Mouse (Mus musculus) CD4-positive, CD25-positive, alpha-beta regulatory T cell, adult 4 months (primary cell): ENCODE measurements around the gene Kalrn. TPM values are rescaled to one million over a fixed set of nuclear protein-coding genes. Genes with fewer than 3 reads are reported as not detected.
"Not testable (repeated sequence)": the region's sequence is repeated elsewhere in the genome, so short reads cannot be mapped to it uniquely, and the experiment has no call there.

Experiments
- ATAC-seq: one replicate; pipeline ENCODE4 v1.8.0; 2017
- polyA plus RNA-seq, 2 experiments: library from polyadenylated mRNA; unstranded; fragments of 100-300 nt; shearing (Covaris generic); gene quantifications; one replicate each; pipeline ENCODE4 v1.2.1; 2017

Gene Kalrn
- polyA plus RNA-seq, 2 experiments from 2014 or later, result 0.42 TPM; not detected in 1

DNA sequence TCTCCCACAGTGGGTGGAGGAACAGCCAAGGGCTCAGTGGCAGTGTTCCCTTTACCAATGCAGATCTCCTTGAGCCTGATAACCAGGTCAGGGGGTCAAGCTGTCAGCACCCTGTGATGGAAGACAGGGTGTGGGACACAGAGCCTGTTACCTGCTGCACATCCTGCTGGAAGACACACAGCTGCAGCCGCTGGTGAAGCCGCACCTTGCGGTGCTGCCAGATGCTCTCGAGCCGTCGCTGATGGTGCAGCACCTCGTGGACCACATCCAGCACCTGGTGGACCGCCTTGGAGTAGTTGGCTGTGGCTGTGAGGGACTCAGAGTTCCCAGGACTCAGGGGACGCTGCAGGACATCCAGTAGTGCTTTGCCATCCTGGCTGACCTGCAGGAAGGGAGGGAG is 265.9 kb downstream of the Kalrn start:
- no peak for ATAC-seq

DNA sequence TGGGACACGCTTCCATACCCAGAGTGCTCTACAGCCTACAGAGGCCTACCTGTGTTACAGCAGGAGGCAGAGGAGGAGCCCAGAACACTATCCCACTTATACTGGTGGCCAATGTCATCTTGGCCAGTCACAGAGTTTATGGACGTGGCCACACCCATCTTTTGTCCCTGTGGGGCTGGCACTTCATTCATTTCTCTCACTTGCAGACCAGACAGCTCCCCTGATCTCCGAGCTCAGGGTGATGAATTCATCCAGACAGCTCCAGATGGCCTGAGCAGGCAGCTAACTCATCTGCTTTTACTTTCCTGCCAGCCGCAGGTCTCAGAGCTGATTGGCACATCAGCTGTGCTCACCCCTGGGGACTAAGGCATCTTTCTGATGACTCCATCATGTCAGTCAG is 267.7 kb downstream of the Kalrn start:
- no peak for ATAC-seq

DNA sequence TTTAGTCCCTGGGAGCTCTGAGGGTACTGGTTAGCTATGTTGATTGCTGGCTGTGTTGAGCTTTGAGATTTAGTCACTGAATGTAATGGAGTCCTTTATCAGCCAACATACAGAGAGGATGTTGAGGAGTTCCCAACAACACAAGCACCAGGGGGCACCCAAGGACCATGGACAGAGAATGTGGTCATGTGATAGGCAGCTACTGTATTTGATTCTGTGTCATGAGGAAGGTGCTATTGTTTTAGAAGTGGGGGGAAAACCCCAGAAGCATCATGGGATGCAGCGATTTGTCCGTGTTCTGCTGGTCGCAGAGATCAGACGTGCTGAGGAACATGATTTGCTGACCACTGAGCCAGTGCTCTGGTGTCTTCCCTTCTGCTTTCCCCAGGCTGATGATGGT is 269.5 kb downstream of the Kalrn start:
- not testable (repeated sequence) for ATAC-seq

DNA sequence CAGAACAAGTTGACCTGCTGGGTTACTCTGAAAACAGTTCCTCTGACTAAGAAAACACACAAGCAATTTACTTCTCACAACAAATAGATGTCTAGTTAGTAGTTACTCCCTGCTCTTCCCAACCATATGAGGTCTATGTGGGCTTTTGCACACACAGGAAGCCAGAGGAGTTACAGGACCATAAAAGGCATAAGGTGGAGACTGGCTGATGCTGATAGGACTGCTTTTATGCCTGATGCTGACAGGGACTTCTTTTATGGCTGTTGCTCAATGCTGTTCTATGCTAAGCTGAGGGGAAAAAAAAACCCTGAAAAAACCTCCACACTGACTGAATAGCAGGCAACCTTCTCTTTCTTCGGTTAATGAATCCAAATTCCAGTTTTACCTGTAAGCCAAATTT is 270.8 kb downstream of the Kalrn start:
- no peak for ATAC-seq

DNA sequence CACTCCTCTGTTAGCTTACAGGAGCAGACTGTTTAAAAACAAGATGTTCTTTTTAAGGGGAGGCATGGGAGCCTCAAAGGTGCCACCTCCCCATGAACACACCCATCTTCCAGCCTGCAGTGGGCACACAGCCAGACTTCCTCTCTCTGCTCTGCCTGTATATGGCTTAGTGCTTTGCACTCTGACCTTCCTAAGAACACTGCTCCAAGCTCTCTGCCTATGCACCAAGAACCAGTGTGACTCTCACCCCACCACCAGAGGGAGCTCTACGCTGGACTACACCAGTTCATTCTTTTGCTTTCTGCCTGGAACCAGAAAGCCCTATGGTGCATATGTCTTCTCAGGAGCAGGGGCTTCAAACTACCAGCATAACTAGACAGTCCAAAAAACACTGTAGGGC is 271.3 kb downstream of the Kalrn start:
- ATAC-seq, result no peak

DNA sequence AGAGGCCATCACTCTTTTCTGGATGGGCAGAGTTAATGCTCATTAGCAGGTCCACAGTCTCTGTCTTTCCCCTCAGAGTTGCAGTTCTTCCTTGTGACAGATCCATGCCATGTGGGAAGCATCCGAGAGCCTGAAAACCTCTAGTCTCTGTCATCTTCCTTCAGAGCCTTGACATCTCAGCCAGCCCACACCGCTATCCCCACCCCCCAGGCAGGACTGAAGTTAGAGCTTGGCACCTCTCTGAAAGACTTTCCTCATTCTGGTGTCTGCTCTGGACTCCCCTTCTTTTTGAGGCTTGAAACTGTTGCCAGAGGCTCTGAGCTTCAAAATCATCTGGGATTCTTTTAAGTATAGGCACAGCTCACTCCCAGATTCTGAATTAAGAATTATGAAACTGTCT is 274.1 kb downstream of the Kalrn start:
- no peak for ATAC-seq

DNA sequence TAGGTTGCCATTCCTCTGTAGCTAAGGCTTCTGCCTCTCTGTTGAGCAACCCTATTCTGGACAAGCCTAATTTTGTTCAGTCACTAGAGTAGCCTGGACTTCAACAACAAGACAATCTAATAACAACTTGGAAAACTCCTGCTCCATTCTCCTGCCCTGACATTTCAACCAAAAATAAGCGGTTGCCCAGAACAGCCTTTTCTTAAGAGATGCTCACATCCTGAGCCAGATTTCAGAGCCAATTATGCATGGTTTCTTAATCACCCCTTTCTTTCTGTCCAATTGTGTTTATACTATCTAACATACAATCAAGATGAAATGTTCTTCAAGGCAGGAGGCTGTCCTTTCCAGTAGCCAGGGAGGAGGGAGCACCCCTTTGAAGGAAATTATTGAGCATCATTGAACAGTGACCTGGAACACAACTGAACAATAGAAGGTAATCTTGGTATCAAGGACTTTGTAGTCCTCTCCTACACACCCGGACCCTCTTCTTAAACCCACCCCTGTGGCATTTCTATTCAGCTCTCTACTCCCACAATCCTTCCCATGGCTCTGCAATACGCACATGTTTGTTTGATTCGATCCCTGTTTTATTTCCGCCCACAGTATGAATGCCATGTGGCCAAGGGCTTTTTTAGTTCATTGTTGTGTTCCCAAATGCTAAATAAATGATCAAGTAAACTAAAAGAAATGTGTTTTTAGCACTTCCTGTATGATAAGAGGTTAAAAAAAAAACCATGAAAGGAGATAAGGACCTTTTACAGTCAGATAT is 275.2 kb downstream of the Kalrn start:
- no peak for ATAC-seq

DNA sequence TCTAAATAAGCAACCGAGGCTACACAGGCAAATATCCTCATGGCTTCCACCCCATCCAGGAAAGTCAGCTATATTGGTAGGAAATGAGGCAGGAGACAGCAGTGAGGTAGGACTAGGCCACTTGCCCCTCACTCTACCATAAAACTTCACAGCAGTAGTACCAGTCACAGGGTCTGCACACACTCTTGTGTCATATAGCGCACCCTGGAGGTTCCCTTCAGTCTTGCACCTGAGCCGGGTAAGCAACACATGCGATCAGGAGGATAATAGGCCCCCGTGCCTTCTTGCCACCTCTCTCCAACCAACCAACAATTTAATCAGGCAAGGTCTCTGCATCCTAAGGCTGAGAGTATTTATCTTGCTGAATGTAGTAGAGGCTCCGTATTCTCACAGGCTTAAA is 278.8 kb downstream of the Kalrn start:
- no peak for ATAC-seq

DNA sequence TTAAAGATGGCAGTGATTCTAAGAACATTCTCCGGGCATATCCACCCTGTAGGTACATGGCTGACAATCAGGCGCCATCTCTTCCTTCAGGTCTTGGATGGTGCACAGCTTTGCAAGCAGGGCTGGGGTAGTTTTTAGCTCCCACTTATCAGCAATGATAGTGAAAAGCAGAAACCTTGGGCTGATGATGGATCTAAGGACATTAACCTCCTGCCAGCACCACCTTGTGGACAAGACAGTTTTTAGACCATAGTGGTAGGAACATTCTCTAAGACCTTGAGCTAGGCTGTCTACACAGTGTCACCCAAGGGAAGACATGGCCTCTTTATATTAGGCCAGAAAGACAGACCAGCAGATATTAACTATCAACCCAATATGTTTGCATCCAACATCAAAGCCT is 279.7 kb downstream of the Kalrn start:
- no peak for ATAC-seq

DNA sequence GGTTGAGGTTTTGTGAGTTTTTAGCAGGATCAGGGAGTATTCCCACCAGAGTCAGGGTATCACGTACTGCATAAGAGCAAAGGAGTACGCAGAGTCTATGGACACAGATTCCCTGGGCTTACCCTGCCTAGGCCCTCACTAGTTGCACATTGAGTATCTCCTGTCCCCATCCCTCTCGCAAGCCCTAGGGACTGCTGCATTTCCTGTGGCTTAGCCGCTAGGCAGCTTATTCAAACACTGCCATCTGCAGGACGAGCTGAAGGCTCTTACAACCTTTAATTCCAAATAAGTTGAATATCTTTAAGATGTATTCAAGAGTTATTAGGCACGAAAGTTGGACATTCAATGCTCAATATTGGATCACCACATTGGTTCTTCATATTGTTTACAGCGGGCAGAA is 283.7 kb downstream of the Kalrn start:
- ATAC-seq, result no peak

DNA sequence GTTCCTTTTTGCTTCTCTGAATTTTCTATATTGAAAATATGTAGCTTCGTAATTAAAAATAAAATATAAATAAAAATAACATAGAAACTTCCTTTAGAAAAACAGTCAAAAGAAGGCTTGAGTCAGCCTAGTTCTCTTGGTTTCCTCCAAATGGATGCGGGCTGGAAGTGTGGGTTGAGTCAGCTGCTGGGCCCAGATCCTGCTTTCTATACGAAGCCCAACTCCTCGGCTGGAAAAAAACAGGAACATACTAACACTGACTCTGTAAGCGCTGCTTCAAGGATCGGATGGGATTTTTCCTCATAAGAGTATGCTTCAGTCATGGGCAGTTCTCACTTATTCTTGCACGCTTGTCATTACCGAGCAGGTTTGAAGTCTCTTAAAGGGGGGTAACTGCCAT is 291.3 kb downstream of the Kalrn start:
- no peak for ATAC-seq

DNA sequence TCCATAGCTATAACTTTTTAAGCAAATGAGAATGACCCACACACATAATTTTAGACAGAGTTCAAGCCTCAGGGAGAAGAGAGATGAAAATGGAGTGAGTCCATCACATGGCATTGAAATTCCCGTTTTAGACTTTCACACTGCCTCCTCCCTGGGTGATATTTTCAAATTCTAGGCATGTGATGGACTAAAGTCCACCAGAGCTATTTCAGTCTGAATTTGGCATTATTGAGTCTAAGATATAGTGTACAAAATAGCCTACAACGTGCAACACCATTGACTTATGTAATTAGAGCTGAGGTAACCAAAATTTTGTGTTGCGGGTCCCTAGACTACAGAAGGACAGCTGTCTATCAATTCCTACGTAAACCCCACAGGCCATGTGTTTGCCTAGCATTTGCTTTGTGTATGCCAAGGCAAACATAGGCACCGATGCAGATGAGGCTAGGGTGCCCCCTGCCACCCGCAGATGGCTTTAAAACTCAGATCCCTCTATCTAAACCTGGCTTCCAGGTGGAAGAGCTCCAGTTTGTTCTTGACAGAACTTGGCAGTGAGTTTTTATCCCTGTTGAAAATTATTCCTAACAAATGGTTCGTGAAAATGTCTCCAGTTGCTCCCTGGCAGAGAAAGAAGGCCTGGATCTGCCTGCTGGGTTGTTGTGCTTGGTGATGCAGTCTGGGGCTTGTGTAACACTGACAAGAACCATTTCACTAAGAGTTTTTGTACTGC is 293.5 kb downstream of the Kalrn start:
- no peak for ATAC-seq

DNA sequence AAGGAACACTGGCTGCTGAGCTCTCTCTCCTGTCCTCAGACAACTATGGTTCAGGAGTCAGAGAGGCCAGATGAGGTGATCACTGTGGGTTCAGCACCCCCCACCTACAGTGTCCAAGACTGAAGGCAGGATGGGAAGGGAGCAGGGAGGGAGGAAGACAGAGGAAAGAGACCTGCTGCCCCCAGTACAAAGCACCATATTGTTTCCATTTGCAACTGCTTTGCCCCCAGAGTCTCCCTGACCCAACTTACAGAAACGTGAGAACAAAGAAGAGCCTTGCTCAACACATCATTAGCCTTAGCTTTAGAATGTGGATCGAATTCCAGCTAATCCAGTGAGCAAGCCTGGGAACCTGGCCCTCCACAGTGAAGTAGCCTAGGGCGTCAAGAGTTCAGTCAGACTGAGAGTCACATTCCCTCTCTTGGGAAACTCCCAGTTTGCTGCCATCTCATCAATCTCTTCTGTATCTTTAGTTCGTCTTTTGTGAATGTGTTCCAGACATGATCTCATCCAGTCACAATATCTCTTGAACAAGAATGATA is 295.0 kb downstream of the Kalrn start:
- ATAC-seq, result no peak

DNA sequence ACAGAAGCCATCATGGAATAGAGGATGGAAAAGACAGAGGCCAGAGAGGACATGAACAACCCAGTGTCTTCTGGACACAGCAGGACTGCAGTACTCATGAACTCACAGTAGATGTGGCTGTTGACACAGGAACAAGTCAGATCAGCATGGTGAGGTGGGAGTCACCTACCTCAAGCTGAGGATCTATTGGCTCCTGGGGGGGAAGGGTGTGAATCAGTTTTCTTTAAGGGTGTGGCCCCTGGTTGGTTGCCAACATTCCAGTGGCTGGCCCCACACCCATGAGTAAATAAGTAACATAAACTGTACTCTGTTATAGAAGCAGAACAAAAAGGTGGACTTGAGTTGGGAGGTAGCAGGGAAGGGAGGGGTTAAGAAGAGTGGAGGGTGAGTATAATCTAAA is 298.7 kb downstream of the Kalrn start:
- ATAC-seq, result no peak

DNA sequence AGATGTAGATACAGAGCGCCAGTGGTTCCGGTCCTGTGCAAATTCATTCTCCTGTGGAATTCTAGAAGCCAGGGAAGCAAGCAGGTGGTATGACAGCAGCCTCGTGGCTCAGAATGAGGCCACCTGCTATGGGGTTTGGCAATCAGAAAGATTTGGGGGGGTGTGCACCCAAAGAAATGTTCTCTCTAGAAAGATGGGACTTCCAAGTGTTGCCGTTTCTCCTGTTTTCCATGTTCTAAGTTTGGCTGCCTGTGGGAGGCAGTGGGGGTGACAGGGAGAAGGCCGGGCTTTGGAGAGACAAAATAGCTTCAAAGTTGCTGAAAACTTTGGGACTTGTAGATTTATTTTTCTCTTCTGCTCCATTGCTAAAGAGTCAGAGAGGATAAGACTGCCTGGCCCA is 301.9 kb downstream of the Kalrn start:
- ATAC-seq, result no peak

DNA sequence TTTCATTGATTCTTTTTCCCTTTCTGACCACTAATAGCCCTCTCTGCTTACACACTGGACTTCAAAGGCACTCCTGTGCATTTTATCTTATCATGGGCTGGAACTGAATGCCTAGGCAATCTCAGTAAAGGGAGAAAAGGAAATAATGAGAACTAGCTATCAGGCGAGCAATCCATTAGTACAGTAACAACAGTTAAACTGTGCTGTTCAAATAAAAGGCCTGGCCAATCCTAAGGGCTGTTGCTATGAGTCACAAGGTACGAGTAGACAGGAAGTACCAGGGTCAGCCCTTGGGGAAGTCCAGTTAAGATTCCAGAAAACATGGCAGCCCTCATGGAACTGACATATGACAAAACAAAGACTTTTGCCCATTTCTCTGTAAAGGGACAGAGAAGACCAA is 302.7 kb downstream of the Kalrn start:
- no peak for ATAC-seq

DNA sequence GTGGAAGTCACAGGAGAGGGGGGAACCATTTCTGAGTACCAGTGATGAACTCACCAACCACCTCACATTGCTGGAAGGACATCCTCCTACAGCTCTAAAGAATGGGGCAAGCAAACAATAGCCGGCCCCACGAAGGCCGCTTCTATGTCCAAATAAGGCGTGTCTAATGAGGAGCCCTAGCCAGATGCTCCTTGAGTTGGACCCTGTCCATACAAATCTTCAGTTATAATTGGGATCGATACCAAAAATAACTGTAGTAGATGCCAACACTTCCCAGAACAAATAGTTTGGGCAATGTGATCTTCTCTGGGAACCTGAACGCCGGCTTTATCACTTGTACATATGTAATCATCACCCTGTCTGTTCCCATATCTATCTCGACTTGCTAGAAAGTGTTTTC is 303.7 kb downstream of the Kalrn start:
- ATAC-seq, result no peak

DNA sequence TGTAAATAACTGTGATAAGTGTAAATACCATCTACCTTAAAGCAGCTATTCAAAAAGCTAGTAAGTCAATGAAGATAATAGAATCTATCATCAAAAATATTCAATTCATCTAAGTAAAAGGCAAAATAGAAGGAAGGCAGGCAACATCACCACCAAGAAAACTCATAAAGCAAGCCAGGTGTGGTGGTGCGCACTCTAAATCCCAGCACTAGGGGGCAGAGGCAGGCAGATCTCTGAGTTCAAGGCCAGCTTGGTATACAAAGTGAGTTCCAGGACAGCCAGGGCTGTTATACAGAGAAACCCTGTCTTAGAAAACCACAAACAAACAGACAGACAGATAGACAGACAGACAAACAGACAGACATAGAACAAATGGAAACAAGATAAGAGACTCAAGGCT is 305.6 kb downstream of the Kalrn start:
- no peak for ATAC-seq

DNA sequence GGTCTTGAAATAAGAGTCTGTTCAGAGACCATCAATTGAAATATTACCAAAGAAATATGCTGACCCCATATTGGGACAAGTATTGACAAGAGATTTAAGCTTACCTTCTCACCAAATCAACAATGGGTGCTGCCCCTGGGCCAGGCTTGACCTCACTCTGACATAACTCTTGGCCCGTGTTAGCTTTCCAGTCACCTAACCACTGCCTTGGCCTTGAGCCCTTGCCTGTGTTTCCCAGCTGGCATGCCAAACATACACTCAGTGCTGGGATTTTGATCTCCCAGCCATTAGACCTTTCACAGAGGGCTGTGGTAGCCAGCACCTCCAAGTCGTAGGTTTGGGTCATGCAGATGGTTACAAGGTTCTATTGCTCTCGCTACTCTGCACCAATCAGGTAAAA is 308.7 kb downstream of the Kalrn start:
- no peak for ATAC-seq

DNA sequence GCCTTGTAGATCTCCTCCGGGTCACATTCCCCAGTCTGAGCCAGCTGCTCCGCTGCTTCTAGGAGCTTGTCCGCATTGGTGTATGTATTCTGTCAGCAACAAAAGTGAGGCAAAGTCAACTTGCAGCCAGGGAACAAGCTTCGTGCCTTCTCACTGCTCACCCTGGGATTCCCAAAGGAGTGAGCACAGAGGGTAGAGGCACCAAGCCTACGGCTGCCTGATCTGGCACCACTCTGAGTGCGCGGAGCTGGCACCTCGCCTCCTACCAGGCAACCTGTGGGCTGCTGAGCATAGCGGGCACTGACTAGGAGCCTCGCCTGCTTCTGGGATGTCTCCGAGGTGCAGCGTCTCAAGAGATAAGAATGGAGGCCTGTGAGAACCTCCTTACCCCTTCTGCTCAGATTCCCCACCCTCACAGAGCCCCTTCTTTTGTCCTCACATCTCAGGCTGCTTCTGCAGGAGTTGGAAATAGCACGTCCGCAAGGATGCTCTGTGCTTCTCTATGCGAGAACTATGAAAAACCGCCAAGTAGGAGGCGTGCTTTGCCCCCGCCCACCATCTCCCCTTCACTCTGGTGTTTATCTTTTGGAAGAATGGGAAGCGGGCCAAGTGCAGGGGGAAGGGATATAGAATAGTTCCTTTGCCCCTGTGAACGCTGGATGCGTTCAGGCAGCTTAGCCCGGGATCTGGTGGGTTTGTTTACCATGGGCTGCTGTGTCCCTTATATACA is 310.4 kb downstream of the Kalrn start:
- no peak for ATAC-seq

DNA sequence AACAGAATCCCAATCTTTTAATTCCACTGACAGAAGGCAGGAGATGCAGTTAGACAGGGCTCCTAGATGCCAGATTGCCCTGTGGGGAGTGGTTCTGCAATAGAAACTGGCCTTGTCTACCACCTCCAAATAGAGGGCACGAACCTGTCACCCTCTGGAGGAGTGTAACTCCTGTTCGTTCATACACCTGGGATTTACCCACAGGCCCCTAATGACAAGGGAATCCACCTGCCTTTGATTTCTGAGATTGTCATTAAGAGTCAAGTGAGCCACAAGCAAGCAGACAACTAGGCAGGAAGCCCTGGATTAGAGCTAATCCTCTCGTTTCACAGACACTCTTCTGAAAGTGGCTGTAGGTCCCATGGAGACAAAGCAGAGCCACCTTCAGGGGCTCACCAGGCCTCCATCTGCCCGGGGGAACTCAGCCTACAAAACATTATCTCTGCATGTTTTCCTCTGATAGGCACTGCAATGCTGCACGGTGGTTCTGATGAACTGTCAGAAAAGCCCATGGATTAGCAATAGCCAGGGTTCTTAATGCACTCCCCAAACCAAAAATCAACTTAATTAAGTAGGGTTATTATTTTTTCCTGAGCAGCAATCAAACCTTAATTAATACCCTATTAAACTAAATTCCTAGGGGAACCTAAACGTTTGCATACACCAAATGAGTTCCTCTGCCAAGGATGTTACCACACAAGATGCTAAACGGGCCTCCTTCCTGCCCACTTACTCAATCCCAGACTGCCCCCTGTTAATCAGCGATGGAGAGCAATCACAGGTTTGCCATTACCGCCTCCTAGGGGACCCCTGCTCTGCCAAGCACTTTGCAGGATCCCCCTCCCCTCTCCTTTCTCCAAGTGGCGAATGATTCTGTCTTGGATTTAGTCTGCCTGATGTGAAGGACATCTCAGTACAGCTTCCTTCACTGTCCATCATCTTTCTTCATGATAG is 312.1 kb downstream of the Kalrn start:
- ATAC-seq, result no peak

DNA sequence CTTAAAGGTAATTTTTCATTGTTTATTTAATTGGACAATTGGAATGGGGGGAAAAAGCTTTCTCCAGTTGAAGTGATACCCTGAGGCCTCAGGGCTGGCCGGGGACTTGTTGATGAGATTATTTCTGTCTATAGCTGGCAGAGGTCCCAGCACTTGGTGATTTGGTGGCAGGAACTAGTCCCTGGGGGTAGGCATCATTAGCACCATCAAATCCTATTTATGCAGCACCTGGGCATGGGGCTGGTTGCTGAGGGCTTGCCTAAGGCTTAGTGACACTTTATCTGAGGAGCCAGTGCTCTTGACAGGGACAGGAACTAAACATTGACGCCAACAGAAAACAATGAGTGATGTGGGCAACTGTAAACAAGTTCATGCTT is 318.7 kb downstream of the Kalrn start:
- ATAC-seq, result no peak
